Mouse (Mus musculus): Measurements from ENCODE around the gene Tlk1. TPM values are rescaled to one million over a fixed set of nuclear protein-coding genes. Genes with fewer than 3 reads are reported as not detected.

Gene Tlk1
- polyA plus RNA-seq, 3 experiments from 2014 or later: 30.5 to 45.3 (median 44.1) TPM

- ATAC-seq: no peak
Measured at GRCm38 (mm10) chr2:70673445-70674126, 151.9 kb downstream of the Tlk1 start.

- no peak for ATAC-seq
Measured at GRCm38 (mm10) chr2:70672476-70672875, 153.1 kb downstream of the Tlk1 start.

GRCm38 (mm10) chr2:70669896-70670295, 155.6 kb downstream of the Tlk1 start:
- no peak for ATAC-seq

- ATAC-seq: no peak
Measured at GRCm38 (mm10) chr2:70669241-70669640, 156.3 kb downstream of the Tlk1 start.

GRCm38 (mm10) chr2:70667016-70667415, 158.5 kb downstream of the Tlk1 start:
- no peak for ATAC-seq

- no peak for ATAC-seq
Measured at GRCm38 (mm10) chr2:70663764-70664163, 161.8 kb downstream of the Tlk1 start.

Other genes starting within 250 kb of the Tlk1 start
- 10 to 100 TPM; 36.1 to 49.2 (median 46.2) TPM for gene Gorasp2, start 164.2 kb downstream of the Tlk1 start, polyA plus RNA-seq (2017; shearing (Covaris generic))
- not detected for gene Gm26558, start 163.6 kb downstream of the Tlk1 start, polyA plus RNA-seq (2017; shearing (Covaris generic))
- 10 to 100 TPM; 17.9 to 22.8 (median 22.3) TPM for gene Dcaf17, start 229.6 kb upstream of the Tlk1 start, polyA plus RNA-seq (2017; shearing (Covaris generic))
- 10 to 100 TPM in 2 of 3 experiments, 1 to 10 TPM in 1; 8.0 to 17.2 (median 14.0) TPM for gene Mettl8, start 229.9 kb upstream of the Tlk1 start, polyA plus RNA-seq (2017; shearing (Covaris generic))

Data from inflammation-experienced regulatory T-cells, adult 6 months (primary cell).